Mouse (Mus musculus) cerebellum, adult 2 months (tissue): ENCODE data around the gene Nipsnap1. TPM values are rescaled to one million over a fixed set of nuclear protein-coding genes. Genes with fewer than 3 reads are reported as not detected.
A peak's percentile ranks its signal among the peaks of the same experiment; 100 is the strongest.

Experiments
- DNase-seq, 2 experiments: peaks; one replicate each; pipeline ENCODE4 v3.0.0; 2021
- H3K27ac ChIP-seq: fragments of 200-500 bp; 2 replicates; pipeline ENCODE4 v1.5.1; 2012; ENCODE audit warnings: low read length, control low read depth, inconsistent platforms; ENCODE audit not compliant: insufficient read depth
- H3K27me3 ChIP-seq: fragments of 200-500 bp; 2 replicates; pipeline ENCODE4 v1.6.1; 2012; ENCODE audit warnings: inconsistent platforms, mild to moderate bottlenecking, low read length, moderate library complexity; ENCODE audit not compliant: control insufficient read depth, insufficient read depth
- H3K4me1 ChIP-seq: fragments of 200-500 bp; 2 replicates; pipeline ENCODE4 v1.6.1; 2011; ENCODE audit warnings: low read length; ENCODE audit not compliant: control insufficient read depth, insufficient read depth
- H3K4me3 ChIP-seq: fragments of 200-500 bp; replicated peaks from 2 replicates; pipeline ENCODE3; 2011; ENCODE audit warnings: mild to moderate bottlenecking, low read depth, low read length, control low read depth; ENCODE audit not compliant: insufficient read depth
- CTCF ChIP-seq: fragments of 200-500 bp; IDR thresholded peaks from 2 replicates; pipeline ENCODE4 v1.5.1; 2011; ENCODE audit warnings: low read depth, mild to moderate bottlenecking, control low read depth, low read length, moderate library complexity, borderline replicate concordance; ENCODE audit not compliant: insufficient read depth
- POLR2A ChIP-seq: fragments of 200-500 bp; IDR thresholded peaks from 2 replicates; pipeline ENCODE4 v1.6.1; 2011; ENCODE audit warnings: low read length, control low read depth, borderline replicate concordance; ENCODE audit not compliant: insufficient read depth
- WGBS: fragments of 180-500 bp; shearing (Covaris S2); methylation state at CpG from one replicate; pipeline ENCODE4 v1.1.7; 2018; 5-methylcytosine and 5-hydroxymethylcytosine counted together
- polyA plus RNA-seq: library from polyadenylated mRNA; depleted of rRNA; stranded (reverse); fragments of >200 nt; gene quantifications from 2 replicates; pipeline ENCODE4 v1.2.3, GENCODE M21; 2012; rRNA removed

Gene Nipsnap1
- polyA plus RNA-seq = 70.4 and 75.9 TPM in 2 replicates

DNA sequence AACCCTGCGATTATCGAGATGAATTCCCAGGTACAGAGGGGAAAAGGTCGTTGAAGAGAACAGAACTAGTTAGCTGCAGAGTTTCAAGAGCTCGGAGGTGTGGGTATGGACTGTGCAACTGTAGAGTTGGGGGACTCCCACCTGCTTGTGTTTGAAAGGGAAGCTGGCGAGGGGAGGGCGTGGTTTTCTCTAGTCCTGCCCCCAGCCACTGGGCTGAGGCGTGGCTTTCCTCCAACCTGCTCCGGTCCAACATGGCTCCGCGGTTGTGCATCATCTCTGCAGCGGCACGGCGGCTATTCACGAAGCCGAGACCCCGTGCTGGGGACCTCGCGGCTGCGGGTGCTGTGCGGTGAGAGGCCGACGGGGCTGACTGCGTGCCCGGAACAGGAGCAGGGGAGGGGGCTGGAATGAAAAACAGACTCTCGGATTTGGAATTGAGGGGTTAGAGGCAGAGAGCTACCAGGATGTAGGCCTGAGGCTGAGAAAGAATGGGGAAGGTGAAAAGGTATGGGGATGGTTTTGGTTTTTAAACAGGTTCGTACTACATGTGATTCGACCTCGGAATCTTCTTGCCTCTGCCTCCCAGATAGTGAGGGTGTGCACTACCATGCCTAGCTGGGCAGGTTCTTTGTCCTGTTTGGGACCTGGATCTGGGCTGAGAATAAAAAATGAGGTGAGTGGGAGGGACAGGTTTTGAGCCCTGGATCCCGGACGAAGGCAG, at the start of gene Nipsnap1:
Gene Nipsnap1 (plus strand): TSS at position 197 of the 721 bp plus-strand sequence.
- no peaks in the 10 kb centered on the region; the same call in 1 of the 2 replicates for H3K4me1 ChIP-seq

GRCm38 (mm10) chr11:4826152-4826778, 47.5 kb upstream of the Nipsnap1 start:
- DNase-seq = no peak
- TF ChIP-seq POLR2A = no peak
- no peak for TF ChIP-seq CTCF
- H3K4me3 ChIP-seq = no peak overlapping the region
- 92% methylated on average over 3 of the region's 3 CpGs for WGBS
- H3K27me3 ChIP-seq = no peaks in the 10 kb centered on the region
- no peaks in the 10 kb centered on the region; the same call in none of the 2 replicates for H3K4me1 ChIP-seq
- no peak overlapping the region for H3K27ac ChIP-seq

More for the DNA sequence above, at the start of gene Nipsnap1:
- WGBS = under 1% methylated on average over 30 of the region's 30 CpGs
- no peak within 1 kb of the TSS for H3K27ac ChIP-seq
- peak; percentile 79 to 82 for DNase-seq
- TF ChIP-seq CTCF = no peak
- peak; percentile 44; the same call in 1 of the 2 replicates for TF ChIP-seq POLR2A
- no peaks in the 10 kb centered on the region for H3K27me3 ChIP-seq
- H3K4me3 ChIP-seq = peak within 1 kb of the TSS; percentile 82

DNA sequence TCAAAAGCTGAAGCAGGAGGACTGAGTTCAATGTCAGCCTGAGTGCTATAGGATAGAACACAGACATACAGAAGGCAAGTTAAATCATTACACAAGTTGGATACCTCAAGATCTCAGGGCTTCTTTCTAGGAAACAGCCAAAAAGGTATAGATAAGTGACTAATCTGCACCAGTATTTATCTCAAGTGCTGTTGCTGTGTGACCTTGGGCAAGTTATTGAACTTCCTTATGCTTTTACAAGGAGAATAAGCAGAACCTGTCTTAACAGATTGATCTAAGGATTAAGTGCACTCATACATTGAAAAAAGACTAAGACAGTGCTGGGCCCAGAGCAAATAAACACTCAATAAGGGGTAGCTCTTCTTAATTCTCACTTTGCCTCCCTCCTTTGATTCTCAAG, 46.4 kb upstream of the Nipsnap1 start:
- no peak for DNase-seq
- no peak overlapping the region for H3K27ac ChIP-seq
- H3K27me3 ChIP-seq = no peaks in the 10 kb centered on the region
- TF ChIP-seq CTCF (no peak), POLR2A (no peak)
- no peak overlapping the region for H3K4me3 ChIP-seq
- H3K4me1 ChIP-seq = no peaks in the 10 kb centered on the region; the same call in none of the 2 replicates

DNA sequence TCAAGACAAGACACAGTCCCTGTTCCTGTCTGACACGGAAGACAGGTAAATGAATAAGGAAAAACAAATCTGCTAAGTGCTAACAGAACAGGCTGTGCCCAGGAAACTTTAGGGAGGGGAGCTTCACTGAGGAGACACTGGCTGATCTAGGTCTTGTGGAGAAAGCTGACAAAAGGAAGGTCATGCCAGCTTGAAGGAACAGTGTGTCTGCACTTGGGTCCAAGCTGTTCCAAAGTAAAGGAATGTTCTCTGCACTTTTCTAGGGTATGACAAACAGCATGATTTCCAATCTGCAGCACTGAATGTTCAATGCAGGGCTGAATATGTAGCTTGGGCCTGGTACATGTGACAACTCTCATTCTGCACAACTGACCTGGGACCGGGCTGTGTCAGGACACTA, 45.8 kb upstream of the Nipsnap1 start:
- WGBS = 88% methylated on average over 2 of the region's 2 CpGs
- no peak for DNase-seq
- H3K27me3 ChIP-seq = no peaks in the 10 kb centered on the region
- no peaks in the 10 kb centered on the region; the same call in none of the 2 replicates for H3K4me1 ChIP-seq
- no peak overlapping the region for H3K4me3 ChIP-seq
- no peak overlapping the region for H3K27ac ChIP-seq
- TF ChIP-seq POLR2A (no peak), CTCF (no peak)

- H3K4me1 ChIP-seq = no peaks in the 10 kb centered on the region; the same call in 1 of the 2 replicates
- no peak overlapping the region for H3K4me3 ChIP-seq
- H3K27me3 ChIP-seq = no peaks in the 10 kb centered on the region
- TF ChIP-seq POLR2A = no peak
- TF ChIP-seq CTCF = no peak
- peak in 1 of 2 experiments; percentile 45 for DNase-seq
- no peak overlapping the region for H3K27ac ChIP-seq
Measured at GRCm38 (mm10) chr11:4831066-4831465, 42.7 kb upstream of the Nipsnap1 start.

DNA sequence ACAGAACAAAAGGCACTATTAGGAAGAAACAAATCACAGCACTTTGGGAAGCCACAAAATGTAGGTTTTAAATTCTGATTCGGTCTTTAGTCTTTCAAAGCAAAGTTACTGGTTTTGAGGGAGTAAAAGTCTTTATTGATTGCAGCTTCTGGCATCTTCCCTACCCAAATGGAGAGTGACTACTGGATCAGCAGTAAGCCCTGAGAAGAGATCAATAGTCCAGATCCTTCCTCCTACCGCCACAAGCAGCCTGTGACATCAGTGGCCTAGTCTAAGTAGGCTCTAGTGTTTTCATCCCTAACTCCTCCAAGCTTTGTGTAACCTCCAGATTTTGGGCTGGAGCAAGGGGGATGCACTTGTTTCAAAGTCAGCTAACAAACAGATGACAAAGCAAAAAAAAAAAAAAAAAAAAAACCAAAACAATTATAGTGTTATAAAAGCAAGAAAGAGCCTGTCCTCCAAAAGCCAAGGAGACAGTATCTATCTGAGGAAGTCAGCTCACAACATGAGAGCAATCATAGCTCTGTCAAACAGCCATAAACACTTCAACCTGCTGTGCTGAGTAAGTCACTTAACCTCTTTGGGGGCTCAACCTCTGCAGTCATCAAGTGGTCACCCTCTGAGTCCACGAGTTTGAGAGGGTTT, 40.3 kb upstream of the Nipsnap1 start:
- no peaks in the 10 kb centered on the region for H3K27me3 ChIP-seq
- no peak overlapping the region for H3K4me3 ChIP-seq
- no peak for DNase-seq
- WGBS = 83% methylated on average over 3 of the region's 3 CpGs
- H3K4me1 ChIP-seq = no peaks in the 10 kb centered on the region
- TF ChIP-seq POLR2A = no peak
- TF ChIP-seq CTCF = no peak
- H3K27ac ChIP-seq = no peak overlapping the region

DNA sequence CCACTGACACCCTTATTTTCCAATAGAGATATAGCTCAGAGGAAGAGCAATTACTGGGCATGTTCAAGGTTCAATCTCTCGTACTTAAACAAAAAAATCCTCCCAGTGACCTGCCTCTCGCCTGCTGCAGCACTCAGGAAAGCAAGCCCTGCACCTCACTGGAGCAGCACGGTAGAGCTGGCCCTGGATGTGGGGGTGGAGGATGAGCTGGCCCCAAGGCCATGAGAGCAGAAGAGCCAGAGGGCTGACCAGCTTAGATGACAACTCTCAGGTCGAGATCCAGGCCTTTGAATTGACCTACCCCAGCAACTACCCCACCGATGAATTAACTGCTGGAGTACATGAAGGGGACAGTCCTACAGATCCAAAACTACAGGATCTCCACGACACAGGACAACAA, 38.3 kb upstream of the Nipsnap1 start:
- no peak overlapping the region for H3K27ac ChIP-seq
- no peak for DNase-seq
- H3K27me3 ChIP-seq = no peaks in the 10 kb centered on the region
- H3K4me3 ChIP-seq = no peak overlapping the region
- TF ChIP-seq CTCF = no peak
- no peak for TF ChIP-seq POLR2A
- WGBS = 83% methylated on average over 6 of the region's 6 CpGs
- no peaks in the 10 kb centered on the region for H3K4me1 ChIP-seq

GRCm38 (mm10) chr11:4836755-4837154, 37.0 kb upstream of the Nipsnap1 start:
- H3K27ac ChIP-seq = no peak overlapping the region
- H3K4me1 ChIP-seq = no peaks in the 10 kb centered on the region
- 59% methylated on average over 6 of the region's 6 CpGs for WGBS
- no peaks in the 10 kb centered on the region for H3K27me3 ChIP-seq
- no peak overlapping the region for H3K4me3 ChIP-seq
- peak; percentile 21 to 30 for DNase-seq
- TF ChIP-seq POLR2A (no peak), CTCF (peak; percentile 64; the same call in 1 of the 2 replicates)
